Mouse (Mus musculus) E14TG2a.4 (cell line): Measurements from ENCODE around the gene Tex2.

ENCODE experiments used
- CTCF ChIP-seq: conservative IDR thresholded peaks from 2 replicates; pipeline ENCODE4 v1.5.1; 2014; ENCODE audit warnings: low read length
- NANOG ChIP-seq: IDR thresholded peaks from 2 replicates; pipeline ENCODE4 v1.6.1; 2014; ENCODE audit warnings: borderline replicate concordance, low read length, mixed read lengths
- POU5F1 ChIP-seq: IDR thresholded peaks from 2 replicates; pipeline ENCODE4 v1.6.1; 2014; ENCODE audit warnings: low read length, borderline replicate concordance

DNA sequence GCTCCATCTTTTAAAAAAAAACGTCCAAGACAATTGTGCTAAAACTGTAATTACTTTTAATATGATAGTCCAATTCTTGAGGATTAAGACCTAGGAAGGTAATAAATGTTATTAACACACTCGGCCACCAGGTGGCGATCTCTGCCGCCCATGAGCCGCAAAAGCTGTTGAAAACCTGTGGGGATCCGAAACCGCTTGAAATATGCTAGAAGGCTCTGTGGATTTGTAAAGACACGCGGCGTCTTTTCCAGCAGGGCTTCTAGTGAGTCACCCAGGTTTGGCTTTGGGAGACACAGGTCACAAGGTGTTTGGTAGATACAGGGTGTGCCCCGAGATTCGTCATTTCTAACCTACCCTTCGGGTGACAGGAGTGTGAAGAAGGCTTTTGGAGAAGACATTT lies 35.1 kb upstream of the Tex2 start:
- TF ChIP-seq CTCF (peak; percentile 68), POU5F1 (no peak), NANOG (no peak)
